Mouse (Mus musculus) spleen, adult 12 weeks (tissue): ENCODE measurements around the gene Slc22a17.
"Not testable (repeated sequence)": the region's sequence is repeated elsewhere in the genome, so short reads cannot be mapped to it uniquely, and the experiment has no call there.

Source experiments
- DNase-seq: peaks from one replicate; pipeline ENCODE4 v3.0.0; 2022; ENCODE audit warnings: low spot score

Slc22a17 gene

DNA sequence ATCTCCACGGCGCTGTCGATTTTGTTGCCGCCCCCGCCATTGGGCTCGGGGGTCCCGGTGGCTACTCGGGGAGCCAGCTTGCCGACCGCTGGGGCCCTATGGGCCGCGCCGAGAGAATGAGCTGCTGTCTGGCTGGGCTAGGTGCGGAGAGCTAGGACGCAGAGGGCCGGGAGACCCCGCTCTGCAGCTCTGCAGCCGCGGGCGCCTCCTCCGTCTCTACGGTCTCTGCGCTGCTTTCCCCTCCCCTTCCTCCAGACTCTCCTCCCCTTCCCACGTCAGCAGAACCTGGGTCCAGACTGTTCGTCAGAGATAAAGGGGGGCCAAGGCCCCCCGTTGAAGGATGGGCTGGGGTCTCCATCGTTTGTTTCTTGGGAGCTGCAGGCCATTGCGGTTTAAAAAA lies at the start of gene Slc22a17:
Gene Slc22a17, minus strand, starts transcription at position 247 of the 400 bp plus-strand sequence.
- DNase-seq: no peak

DNA sequence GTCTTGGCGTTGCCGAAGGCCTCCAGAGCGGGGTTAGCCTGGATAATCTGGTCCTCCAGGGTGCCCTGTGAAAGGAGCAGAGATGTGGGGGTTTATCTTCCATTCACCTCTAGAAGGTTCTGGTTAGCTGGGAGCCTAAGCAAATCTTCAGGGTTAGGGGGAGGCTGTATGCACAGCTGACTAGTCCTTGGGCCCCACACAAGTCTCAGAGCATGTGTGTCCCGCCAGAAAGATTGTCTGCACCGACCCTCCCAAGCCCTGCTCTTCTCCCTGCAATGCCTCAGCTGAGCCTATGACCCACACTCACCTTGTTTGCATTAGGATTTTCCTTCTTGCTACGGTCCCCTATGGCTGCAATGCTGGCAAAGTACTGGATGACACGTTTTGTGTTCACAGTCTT lies 49.8 kb upstream of the Slc22a17 start:
- no peak for DNase-seq

DNA sequence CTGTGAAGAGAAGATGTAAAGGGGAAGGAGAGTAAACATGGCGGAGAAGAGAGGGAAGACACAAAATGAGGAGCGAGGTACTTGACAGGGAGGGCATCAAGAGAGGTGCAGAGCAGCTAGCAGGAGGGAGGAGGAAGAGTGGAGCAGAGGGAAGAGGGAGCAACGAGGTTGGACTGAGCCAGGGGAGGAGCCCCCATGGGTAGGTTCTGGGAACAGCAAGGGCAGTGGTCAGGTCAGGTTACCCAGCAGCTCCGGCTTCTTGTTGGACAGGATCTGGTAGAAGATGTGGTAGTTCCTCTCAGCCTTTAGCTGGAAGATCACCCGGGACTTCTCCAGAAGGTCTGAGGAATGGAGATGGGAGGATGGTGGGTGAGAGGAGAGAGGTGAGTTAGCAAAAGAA lies 48.6 kb upstream of the Slc22a17 start:
- no peak for DNase-seq

DNA sequence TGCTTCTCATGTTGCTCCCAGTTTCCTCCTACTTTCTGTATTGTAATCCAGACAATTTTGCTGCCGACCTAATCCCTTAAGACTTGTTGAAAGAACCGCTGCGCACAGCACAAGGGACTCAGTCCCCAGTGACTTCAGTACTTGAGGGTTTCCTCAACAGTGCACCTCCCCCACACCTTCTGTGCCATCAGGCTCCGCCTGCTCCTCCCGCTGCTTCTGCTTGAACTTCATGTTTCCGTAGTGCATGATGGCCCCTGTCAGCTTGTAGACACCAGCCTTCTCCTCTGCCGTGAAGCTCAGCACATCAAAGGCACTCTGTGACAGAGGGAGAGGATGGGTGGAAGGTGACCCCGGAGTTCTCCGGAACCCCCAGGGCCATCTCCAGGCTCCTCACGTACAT lies 47.8 kb upstream of the Slc22a17 start:
- no peak for DNase-seq

GRCm38 (mm10) chr14:54959853-54960613 lies 47.1 kb upstream of the Slc22a17 start:
- DNase-seq: not testable (repeated sequence)

DNA sequence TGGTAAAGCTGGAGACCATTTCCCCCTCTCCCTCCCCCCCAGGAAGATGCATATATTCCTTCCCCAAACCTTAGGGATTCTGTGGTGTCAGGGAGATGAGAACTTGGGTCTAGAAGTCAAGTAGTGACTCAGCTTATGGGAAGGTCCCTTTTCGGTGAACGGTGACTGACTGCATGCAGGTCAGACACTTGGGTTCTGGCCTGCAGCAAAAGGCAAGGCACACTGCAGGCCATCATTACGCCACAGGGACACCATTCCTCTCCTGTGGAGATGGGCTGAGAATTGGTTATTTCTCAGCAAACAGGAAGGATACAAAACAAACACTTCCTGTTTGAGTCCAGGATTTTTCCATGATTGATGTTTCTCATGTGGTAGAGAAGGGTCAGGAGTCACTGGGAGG lies 46.3 kb upstream of the Slc22a17 start:
- no peak for DNase-seq

DNA sequence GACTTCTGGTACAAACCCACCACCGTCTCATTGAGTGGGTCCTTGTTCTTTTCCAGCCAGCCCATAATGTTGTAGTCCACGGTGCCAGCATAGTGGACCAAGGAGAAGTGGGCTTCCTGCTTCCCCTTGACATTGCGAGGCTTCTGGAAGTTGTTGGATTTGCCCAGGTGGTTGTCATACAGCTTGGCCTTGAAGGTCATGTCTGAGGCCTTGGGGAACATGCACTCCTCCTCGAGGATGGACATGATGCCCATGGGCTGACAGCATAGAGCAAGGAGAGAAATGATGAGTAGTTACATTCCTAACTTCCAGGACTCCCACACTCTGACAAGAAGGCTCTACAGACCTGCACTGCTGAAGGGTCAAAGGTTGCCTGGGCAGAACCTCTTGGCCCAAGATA lies 45.6 kb upstream of the Slc22a17 start:
- no peak for DNase-seq

- DNase-seq: no peak
These were observed 43.6 kb upstream of the Slc22a17 start for GRCm38 (mm10) chr14:54956533-54956932.

DNA sequence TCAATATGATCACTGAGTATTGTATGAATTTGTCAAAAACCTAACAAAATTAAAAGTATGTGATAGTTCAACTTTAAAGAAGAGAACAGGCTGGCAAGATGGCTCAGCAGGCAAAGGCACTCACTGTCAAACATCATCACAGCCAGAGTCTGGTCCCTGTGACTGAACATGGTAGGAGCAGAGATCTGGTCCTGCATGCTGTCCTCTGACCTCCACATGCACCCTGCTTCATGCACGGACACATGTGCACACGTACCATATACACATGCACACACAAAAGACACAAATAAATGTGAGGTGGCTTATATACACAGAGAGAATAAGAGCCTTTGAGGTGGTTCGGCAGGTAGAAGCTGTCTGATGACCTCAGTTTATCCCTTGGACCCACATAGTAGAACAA lies 42.5 kb upstream of the Slc22a17 start:
- no peak for DNase-seq

DNA sequence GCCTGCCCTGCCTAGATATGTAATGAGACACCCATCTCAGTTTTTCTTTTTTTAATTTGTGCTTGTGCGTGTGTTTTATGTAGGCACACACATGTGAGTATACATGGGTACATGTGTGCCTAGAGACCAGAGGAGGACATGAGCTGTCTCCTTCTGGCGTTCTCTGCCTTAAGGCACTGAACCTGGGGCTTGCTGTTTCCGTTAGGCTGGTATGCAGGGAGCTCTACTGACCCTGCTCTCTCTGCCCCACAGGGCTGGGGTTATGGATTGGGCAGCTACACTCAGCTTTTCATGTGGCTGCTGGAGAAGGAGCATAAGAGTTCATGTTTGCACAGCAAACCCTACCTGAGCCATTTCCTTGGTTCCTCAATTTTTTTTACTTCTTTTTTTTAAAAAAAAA lies 41.5 kb upstream of the Slc22a17 start:
- no peak for DNase-seq

DNA sequence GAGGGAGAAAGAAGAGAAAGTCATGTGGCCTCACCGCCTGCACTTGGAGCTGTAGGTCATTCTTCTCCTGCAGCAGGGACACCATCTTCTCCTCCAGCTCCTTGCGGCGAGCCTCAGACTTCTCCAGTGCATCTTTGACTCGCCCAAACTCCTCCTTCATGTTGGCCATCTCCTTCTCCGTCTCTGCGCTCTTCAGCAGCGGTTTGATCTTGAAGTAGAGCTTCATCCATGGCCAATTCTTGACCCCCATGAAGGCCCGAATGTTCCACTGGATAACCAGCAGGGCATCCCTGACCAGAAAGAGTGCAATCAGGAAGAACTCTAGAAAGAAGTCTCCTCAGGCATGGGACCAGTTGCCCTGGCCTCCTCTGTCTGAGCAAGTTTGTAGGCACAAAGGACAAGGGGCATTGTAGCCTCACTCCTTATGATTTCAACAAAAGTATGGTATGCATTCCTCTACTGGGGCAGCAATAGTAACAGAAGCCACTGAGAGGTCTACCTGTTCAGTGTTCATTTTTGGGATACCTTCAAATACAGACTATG lies 40.8 kb upstream of the Slc22a17 start:
- no peak for DNase-seq

- no peak for DNase-seq
These were observed 38.7 kb upstream of the Slc22a17 start for GRCm38 (mm10) chr14:54951587-54951986.

GRCm38 (mm10) chr14:54950493-54950892 lies 37.6 kb upstream of the Slc22a17 start:
- DNase-seq: no peak

- no peak for DNase-seq
These were observed 35.8 kb upstream of the Slc22a17 start for GRCm38 (mm10) chr14:54948781-54949180.

DNA sequence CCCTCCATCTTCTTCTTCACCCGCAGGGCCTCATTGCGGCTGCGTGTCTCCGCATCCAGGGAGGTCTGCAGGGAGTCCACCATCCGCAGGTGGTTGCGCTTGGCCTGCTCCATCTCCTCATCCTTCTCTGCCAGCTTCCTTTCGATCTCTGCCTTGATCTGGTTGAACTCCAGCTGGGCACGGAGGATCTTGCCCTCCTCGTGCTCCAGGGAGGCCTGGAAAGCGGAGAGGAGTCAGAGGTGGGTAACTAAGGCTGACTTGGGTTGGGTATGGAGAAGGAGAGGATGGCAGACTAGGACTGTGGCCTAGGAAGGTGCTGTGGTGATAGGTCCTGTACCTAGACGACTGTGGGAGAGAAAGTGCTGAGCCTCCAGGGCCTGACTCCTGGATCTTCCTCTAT lies 34.1 kb upstream of the Slc22a17 start:
- DNase-seq: not testable (repeated sequence)

DNA sequence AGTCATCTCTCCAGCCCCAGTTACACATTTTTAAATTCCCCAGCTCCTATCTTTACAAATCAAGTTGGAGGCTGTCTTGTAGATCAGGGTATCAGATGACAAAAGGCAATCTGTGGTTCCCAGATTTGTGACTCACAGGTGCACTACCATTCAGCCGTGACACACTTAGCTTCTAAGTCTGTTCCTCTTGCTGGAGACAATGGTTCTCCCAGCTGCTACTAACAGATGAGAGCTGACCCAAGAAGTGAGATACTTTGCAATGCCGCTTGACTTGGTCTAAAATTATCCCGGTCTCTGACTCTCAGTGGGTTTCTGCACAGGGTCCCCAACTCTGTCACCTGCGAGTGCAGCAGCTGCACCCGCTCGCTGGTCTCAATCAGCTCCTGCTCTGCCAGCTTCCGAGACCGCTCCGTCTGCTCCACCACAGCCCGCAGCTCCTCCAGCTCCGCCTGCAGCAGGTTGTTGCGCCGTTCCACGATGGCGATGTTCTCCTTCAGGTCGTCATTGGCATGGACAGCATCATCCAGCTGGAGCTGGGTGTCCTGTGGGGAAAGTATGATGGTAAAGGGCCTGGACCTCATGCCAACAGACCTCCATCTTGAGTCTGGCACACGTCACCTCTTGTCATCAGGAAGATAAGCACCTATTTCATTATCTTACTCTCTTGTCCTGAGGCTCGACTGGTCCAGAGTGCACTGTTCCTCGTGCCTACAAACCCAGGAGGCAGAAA lies 33.2 kb upstream of the Slc22a17 start:
- no peak for DNase-seq

DNA sequence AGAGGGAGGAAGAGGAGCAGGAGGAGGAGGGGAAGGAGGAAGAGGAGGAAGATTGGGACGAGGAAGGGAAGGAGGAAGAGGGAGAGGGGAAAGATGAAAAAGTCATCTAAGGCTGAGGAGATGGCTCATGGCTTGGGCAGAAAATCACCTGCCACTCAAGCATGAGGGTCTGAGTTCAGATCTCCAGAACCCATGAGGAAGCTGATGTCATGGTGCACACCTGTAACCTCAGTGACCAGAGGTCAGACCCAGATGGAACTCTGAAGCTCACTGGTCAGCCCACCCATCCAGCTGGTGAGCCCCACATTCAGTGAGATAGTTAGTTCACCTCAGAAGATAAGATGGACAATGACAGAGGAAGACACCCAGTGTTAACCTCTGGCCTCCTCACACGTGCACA lies 32.0 kb upstream of the Slc22a17 start:
- DNase-seq: no peak

DNA sequence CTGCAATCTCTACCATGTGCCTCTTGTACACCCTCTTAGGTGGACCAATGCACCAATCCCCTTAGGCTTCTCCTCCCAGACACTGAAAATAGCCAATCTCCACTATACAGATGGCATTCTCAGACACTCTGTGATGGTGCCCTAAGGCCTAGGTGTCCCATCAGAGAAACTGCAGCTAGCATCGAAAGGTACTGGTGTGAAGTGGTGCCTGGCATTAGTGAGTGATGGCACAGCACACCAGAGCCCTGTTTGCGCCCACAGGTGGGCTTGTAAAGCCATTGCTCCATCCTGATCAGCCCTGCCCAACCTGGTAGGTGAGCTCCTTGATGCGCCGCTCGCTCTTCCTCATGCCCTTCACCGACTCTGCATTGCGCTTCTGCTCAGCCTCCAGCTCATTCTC lies 31.0 kb upstream of the Slc22a17 start:
- no peak for DNase-seq

DNA sequence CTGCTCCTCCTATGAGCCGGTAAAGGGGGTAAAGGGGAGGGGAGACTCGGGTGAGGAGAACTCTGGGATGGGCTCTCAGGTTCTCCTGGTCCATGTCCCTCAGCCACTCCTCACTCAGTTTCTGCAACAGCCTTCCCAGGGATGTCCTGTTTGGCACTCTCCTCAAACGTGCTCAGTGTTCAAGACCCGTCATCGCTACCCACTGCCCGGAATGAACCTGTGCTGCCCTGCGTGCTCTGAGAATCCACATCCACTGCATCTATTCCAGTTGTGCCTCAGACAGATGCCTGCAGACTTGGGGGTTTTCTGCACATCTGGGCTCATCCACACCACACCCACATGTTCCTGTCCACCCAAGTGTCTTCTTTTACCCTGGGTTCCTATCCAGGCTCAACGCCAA lies 29.5 kb upstream of the Slc22a17 start:
- no peak for DNase-seq

DNA sequence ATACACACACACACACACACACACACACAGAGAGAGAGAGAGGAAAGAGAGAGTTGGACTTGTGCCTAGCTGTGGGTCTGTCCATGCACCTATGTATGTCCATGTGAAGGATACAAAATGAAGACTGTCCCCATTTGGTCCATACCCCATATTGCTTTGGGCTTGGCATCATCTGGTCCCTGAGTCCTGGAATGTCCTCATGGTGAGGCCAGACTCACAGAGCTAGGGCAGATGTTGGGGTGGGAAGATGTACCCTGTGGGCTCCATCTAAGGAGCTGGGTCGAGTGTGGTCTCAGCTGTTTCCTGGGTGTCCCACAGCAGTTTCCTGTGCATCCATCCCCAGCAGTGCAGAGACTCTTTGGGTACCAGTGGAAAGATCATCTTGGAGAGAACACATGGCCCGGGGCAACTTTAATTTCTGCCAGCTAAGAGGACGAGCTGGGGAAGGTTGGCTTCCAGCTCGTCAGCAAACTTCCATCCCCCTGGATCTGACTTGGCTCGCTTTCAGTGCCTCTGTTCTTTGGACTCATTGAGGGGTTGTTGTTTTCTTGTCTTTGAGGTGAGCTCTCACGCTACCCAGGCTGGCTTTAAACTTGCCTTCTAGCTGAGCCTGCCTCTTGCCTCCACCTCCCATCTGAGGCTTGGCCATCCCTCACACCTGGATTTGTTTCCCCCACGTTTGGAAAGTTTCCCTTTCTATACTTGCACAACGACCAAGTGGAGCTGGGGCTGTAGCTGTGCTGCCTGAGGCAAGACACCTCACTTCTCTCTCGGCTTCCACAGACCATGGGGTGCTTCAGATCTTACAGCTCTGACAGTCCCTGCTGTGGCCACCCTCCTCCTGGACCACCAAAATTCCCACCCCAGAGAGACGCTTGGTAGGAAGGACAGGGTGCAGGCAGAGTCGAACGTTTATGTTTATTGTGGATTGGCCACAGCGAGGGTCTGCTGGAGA lies 28.4 kb upstream of the Slc22a17 start:
- no peak for DNase-seq

- DNase-seq: no peak
These were observed 27.2 kb upstream of the Slc22a17 start for GRCm38 (mm10) chr14:54940176-54940530.

DNA sequence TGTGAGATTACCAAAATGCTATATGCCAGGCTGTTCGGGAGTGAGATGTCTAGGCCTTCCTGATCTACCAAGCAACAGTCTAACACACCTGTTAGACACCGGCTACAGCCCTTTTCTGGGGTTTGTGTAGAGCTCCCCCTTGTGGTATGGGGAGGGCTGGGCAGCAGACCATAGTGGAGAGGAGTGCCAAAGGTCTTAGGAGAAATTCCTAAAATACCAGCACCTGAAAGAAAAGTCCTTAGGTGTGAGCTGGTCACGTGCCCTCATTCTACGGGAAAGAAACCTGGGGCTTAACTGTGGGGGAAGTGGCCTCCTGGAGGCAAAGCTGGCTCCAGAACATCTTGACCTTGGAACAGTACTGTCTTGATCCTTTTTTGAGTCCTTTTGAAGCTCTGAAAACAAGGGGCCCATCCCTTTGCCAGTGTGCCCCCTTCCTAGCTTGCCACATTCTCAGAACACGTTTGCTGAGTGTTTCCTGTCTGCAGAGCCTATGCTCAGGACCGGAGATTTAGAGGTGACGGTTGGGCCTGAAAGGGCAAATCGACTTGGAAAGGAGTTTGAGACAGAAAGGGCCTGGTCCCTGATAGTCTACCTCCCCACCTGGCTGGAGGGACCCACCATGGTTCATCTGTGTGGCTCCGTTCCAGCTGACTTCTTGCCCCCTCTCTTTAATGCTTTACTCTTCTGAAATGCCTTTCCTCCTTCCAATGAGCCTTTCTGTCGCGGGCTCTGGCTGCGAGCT lies 26.7 kb upstream of the Slc22a17 start:
- DNase-seq: peak; percentile 9
